Mouse (Mus musculus) kidney, adult 2 months (tissue): ENCODE measurements at regions not wholly inside any gene's neighbourhood (a gene's known extent, or its start where the extent isn't known, plus 50 kb on each side); places are given as distances from the start of the nearest gene placed in this dataset.

Experiments
- DNase-seq: peaks from one replicate; pipeline ENCODE4 v3.0.0; 2021
- H3K27ac ChIP-seq: fragments of 200-500 bp; 2 replicates; pipeline ENCODE4 v1.5.1; 2012; ENCODE audit warnings: low read depth, low read length, control low read depth, inconsistent platforms; ENCODE audit not compliant: insufficient read depth
- H3K27me3 ChIP-seq: fragments of 200-500 bp; replicated peaks from 2 replicates; pipeline ENCODE4 v1.6.1; 2012; ENCODE audit warnings: mild to moderate bottlenecking, moderate library complexity, low read length, inconsistent platforms; ENCODE audit not compliant: control insufficient read depth, insufficient read depth
- H3K36me3 ChIP-seq: fragments of 200-500 bp; 2 replicates; pipeline ENCODE4 v1.6.1; 2012; ENCODE audit warnings: mild to moderate bottlenecking, moderate library complexity, low read length, inconsistent platforms; ENCODE audit not compliant: control insufficient read depth, insufficient read depth
- H3K4me1 ChIP-seq: fragments of 200-500 bp; 2 replicates; pipeline ENCODE4 v1.6.1; 2011; ENCODE audit warnings: low read length; ENCODE audit not compliant: control insufficient read depth, insufficient read depth
- H3K4me3 ChIP-seq: fragments of 200-500 bp; 2 replicates; pipeline ENCODE4 v1.5.1; 2011; ENCODE audit warnings: mild to moderate bottlenecking, low read depth, low read length, control low read depth; ENCODE audit not compliant: insufficient read depth
- CTCF ChIP-seq: fragments of 200-500 bp; conservative IDR thresholded peaks from 2 replicates; pipeline ENCODE4 v1.5.1; 2011; ENCODE audit warnings: low read depth, mild to moderate bottlenecking, control low read depth, low read length, moderate library complexity, mixed read lengths; ENCODE audit not compliant: insufficient read depth, insufficient read length
- POLR2A ChIP-seq: fragments of 200-500 bp; IDR thresholded peaks from one replicate; pipeline ENCODE4 v1.6.1; 2011; ENCODE audit warnings: low read depth, low read length, control low read depth
- WGBS: fragments of 180-500 bp; shearing (Covaris S2); methylation state at CpG from one replicate; pipeline ENCODE4 v1.1.7; 2018; 5-methylcytosine and 5-hydroxymethylcytosine counted together

DNA sequence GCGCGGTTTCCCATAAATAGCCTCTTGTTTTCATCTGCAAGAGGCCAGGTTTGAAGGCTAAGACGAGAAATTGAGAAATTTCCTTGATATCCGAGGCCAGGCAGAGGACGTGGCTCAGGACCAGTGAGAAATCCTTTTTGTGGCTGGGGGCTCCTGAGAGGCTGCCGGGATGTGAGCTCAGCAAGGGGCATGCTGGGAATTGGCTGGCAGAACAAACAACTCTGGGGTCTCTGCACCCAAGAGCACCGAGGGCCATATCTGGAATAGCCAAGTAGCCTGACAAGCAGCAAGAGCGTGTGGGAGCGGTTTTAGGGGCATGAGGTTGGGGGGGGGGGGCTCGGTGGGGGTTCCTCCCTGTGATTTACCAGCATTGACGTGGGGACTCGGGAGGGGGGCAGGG is 462.5 kb downstream of the Ccdc171 start:
- no peak for DNase-seq
- TF ChIP-seq CTCF (no peak), POLR2A (no peak)
- Histone ChIP-seq H3K36me3 (no peaks in the 10 kb centered on the region), H3K27ac (no peak overlapping the region), H3K4me3 (no peak overlapping the region), H3K4me1 (no peaks in the 10 kb centered on the region), H3K27me3 (no peaks in the 10 kb centered on the region)
- 53% methylated on average over 12 of the region's 12 CpGs for WGBS

DNA sequence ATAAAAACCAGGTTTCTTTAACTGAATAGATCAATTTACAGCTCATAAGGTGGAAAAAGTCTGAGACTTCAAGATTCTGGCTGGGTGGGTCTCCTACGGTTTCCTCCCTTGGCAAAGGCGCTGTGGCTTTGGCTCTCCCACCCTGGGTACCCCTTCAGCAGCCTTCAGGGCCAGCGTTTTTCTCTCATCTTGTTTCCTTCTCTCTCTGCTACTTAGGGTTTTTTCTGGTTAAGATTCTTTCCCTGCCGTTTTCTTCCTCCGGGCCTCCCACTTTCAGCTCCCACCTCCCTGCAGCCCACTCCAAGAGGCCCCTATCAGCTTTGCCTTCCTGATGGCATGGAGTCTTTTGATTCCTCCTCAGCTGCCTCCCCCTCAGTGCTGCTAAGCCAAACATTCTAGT is 463.0 kb downstream of the Ccdc171 start:
- H3K4me3 ChIP-seq: no peak overlapping the region
- 26% methylated on average over 5 of the region's 5 CpGs for WGBS
- no peak for DNase-seq
- H3K36me3 ChIP-seq: no peaks in the 10 kb centered on the region
- H3K27ac ChIP-seq: no peak overlapping the region
- TF ChIP-seq POLR2A: no peak
- no peaks in the 10 kb centered on the region for H3K4me1 ChIP-seq
- H3K27me3 ChIP-seq: no peaks in the 10 kb centered on the region

DNA sequence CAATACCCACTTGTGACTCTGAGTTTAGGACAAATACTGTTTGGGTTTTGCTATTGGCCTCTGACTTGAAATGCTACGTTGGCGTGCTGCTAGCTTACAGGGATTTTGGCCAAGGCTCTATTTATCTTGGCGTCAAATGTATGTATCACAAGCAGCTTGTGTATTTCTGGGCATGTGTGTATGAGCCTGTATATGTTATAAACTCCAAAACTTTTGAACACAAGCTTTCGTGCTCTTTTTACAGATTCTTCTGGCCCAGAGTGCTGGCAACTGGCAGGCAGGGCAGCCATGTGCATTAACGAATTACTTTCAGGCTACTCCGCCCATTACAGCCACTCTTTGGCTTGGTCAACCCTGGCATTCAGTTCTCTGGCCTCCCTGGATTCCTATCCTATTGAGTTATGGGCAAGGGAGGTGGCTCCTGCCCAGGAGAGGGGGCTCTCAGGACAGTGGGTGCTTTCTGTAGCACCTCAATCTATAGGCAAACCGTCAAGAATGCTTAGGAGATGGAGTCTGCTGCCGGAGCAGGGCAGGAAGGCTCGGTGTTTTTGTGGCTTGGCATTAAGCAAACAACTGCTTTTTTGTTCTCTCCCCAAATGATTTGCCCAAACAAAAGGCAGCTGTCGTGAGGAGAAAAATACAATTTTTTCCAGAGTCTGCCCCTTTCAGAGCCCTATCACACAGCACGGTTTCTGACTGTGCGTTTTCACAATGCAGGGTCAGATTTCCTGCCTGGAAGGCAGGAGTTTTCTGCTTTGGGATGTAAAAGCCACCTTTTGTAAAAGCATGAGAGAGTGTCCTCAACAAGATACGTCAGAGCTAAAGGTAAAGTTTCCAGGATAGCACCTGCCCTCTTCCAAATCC is 465.0 kb downstream of the Ccdc171 start:
- 75% methylated on average over 13 of the region's 13 CpGs for WGBS
- DNase-seq: no peak
- no peaks in the 10 kb centered on the region for H3K36me3 ChIP-seq
- TF ChIP-seq CTCF: no peak
- no peak for TF ChIP-seq POLR2A
- no peak overlapping the region for H3K27ac ChIP-seq
- H3K4me3 ChIP-seq: no peak overlapping the region
- H3K27me3 ChIP-seq: no peaks in the 10 kb centered on the region
- no peaks in the 10 kb centered on the region for H3K4me1 ChIP-seq

DNA sequence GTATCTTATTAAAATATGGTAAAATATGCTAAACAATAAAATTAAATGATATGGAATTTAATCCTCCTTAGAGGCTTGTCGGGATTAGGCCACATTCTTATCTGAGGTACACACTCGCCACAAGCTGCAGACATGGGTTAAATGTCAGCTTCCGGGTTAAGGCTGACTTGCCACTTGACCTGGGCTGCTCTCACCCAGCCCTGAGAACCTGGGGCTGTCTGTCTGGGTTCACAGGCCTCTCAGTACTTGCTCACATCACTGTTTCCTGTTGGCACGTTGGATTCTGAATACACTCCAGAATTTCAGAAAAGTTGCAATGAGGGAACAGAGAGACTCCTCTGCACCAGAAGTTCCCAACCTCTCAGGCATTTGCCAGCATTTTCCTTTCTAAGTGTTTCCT is 465.9 kb downstream of the Ccdc171 start:
- Histone ChIP-seq H3K36me3 (no peaks in the 10 kb centered on the region), H3K27me3 (no peaks in the 10 kb centered on the region), H3K27ac (no peak overlapping the region), H3K4me3 (no peak overlapping the region), H3K4me1 (no peaks in the 10 kb centered on the region)
- TF ChIP-seq POLR2A (no peak), CTCF (no peak)
- 47% methylated on average over 4 of the region's 4 CpGs for WGBS
- DNase-seq: no peak

DNA sequence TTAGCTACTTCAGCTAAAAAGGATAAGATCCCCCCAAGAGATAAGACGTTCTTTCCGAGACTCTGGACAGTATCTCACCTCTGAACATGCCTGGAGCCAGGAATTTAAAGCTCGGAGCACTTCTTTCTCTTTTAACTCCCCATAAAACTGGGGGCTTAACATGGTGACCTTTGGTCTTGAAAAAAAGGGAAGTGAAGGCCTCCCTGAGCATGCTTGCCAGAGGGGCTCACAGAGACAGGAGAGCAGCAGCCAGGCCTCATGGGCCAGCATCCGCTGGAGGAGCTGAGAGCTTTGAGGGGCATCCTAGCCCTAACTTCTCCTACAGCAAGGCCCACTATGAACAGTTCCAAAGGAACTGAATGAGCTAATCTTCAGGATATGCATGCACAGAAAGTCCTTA is 471.7 kb downstream of the Ccdc171 start:
- Histone ChIP-seq H3K4me1 (no peaks in the 10 kb centered on the region), H3K4me3 (no peak overlapping the region), H3K36me3 (no peaks in the 10 kb centered on the region), H3K27ac (no peak overlapping the region), H3K27me3 (no peaks in the 10 kb centered on the region)
- 69% methylated on average over 4 of the region's 4 CpGs for WGBS
- DNase-seq: no peak
- TF ChIP-seq CTCF: no peak
- TF ChIP-seq POLR2A: no peak

DNA sequence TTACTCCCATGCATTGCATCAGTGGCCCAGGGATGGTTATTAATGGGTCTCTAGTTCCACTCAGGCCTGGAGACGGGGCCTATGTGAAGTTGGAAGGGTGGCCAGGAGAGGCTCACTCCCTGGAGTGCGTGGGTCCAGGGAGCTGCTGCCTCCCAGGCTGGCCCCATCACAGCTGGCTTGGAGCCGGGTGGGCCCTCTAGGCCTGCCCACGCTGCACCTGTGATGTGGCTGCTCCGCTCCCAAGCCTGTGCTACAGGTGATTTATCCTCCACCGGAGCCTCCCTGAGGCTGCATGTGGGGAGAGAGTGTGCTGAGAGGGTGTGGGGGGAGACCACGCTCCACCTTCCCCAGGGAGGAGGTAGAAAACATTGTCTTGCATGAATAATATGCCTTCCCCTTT is 476.3 kb downstream of the Ccdc171 start:
- WGBS: 78% methylated on average over 7 of the region's 7 CpGs
- Histone ChIP-seq H3K36me3 (no peaks in the 10 kb centered on the region), H3K27me3 (no peaks in the 10 kb centered on the region), H3K4me3 (no peak overlapping the region), H3K4me1 (no peaks in the 10 kb centered on the region), H3K27ac (no peak overlapping the region)
- no peak for DNase-seq
- no peak for TF ChIP-seq CTCF
- TF ChIP-seq POLR2A: no peak

DNA sequence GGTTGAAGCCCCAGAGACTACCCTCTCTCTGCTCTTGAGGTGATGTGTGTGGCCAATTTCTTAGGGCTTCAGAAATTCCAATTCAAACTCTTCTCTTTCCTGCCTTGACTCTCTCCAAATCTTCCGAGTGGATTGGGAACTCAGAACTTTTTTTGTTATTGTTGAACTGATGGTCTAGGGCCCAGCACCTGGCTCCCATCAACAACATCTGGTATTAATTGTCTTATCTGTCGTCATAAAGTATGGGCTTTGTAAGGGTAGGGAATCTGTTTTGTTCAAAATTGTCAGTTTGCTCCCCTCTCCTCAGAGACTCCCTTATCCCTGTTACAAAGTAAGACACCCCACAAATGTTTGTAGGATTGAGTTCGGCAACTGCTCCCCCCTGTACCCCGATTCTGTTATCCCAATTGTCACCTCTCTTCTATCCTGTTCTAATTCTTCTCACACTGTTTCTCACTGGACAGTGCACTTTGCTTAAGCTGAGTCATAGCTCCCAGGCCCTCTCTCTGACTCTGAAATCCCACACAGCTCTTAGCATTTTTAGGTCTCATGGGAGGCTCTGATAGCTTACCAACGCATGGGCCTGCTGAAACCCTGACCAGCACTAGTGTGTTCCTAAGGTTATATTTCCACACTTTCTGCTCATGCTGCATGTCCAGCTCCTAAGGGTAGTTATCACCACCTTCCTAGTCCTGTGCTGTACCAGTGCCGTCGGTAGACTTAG is 478.9 kb downstream of the Ccdc171 start:
- Histone ChIP-seq H3K27me3 (no peaks in the 10 kb centered on the region), H3K4me3 (no peak overlapping the region), H3K4me1 (no peaks in the 10 kb centered on the region), H3K27ac (no peak overlapping the region), H3K36me3 (no peaks in the 10 kb centered on the region)
- DNase-seq: no peak
- WGBS: 89% methylated on average over 7 of the region's 7 CpGs
- TF ChIP-seq POLR2A: no peak
- no peak for TF ChIP-seq CTCF
